Comparison of ENCODE assay signal across 12 mouse cellular contexts in genomic region chr13:37642410-37643093, GRCm38 (mm10).
DNase-seq lines count a peak whose midpoint lies in the region; ATAC-seq and TF ChIP-seq lines count a peak whose summit lies in the region.
"Had no signal": no experiment of that assay in that cellular context is flagged by ENCODE, and none has a peak within 500 bp of the region (broad histone marks: within the 10 kb centered on the region; RNA-seq: fewer than 3 reads in every experiment).

No protein-coding gene starts in this region.

- H3K9ac ChIP-seq in liver, embryonic 15.5 days, result no peak overlapping the region
- H3K9ac ChIP-seq: embryonic facial prominence, embryonic 15.5 days; liver, embryonic 14.5 days had no signal

- peak overlapping the region; percentile 45 for H3K27ac ChIP-seq in bone marrow, adult 2 months (ENCODE audit: control insufficient read depth, insufficient read depth, low read depth, low read length, poor library complexity)
- H3K27ac ChIP-seq in liver, embryonic 15.5 days (replicated peaks), result peak overlapping the region; percentile 65
- H3K27ac ChIP-seq: embryonic facial prominence, embryonic 15.5 days; liver, embryonic 14.5 days had no signal

- TF ChIP-seq POLR2A in bone marrow, adult 2 months (IDR thresholded peaks at IDR 0.05; ENCODE audit: borderline replicate concordance, control insufficient read depth, low read depth, low read length), result no peak

- H3K36me3 ChIP-seq in liver, embryonic 15.5 days (replicated peaks), result no peaks in the 10 kb centered on the region
- H3K36me3 ChIP-seq: embryonic facial prominence, embryonic 15.5 days had no signal

- peaks cover 4% of the 10 kb centered on the region; the same call in 1 of the 2 replicates for H3K4me1 ChIP-seq in bone marrow, adult 2 months (ENCODE audit: control insufficient read depth, insufficient read depth, low read length)
- H3K4me1 ChIP-seq in liver, embryonic 15.5 days (replicated peaks), result no peaks in the 10 kb centered on the region

- no peak overlapping the region for H3K4me2 ChIP-seq in liver, embryonic 15.5 days
- H3K4me2 ChIP-seq: embryonic facial prominence, embryonic 15.5 days had no signal

- 8% methylated on average over 13 of the region's 13 CpGs for WGBS in bone marrow, adult 2 months
- WGBS in liver, embryonic 15.5 days (ENCODE audit: insufficient replicate concordance), result 27% methylated on average over 13 of the region's 13 CpGs

- no peaks in the 10 kb centered on the region for H3K9me3 ChIP-seq in liver, embryonic 15.5 days (replicated peaks)
- H3K9me3 ChIP-seq: embryonic facial prominence, embryonic 15.5 days had no signal

- peak; percentile 30 to 36 for DNase-seq in left cerebral cortex, postnatal 14 days (ENCODE audit: low spot score in 2 of 2)
- DNase-seq in left cerebral cortex, postnatal 4 days, result no peak
- DNase-seq in heart, postnatal 14 days, result no peak
- no peak for DNase-seq in urinary bladder, postnatal 36 days (ENCODE audit: low spot score in 2 of 2)
- no peak for DNase-seq in testis, postnatal 10 days (ENCODE audit: low spot score)
- DNase-seq: cerebellum, adult 11-12 months; gastrocnemius, postnatal 14 days had no signal

- H3K4me3 ChIP-seq in bone marrow, adult 2 months (replicated peaks; ENCODE audit: control insufficient read depth, low read depth, low read length), result no peak overlapping the region
- no peak overlapping the region for H3K4me3 ChIP-seq in liver, embryonic 15.5 days (replicated peaks)
- H3K4me3 ChIP-seq: embryonic facial prominence, embryonic 15.5 days had no signal

- no peak for ATAC-seq in liver, embryonic 15.5 days (ENCODE audit: insufficient read depth)
- ATAC-seq in neutrophil, adult 5-6 weeks (ENCODE audit: extremely low read depth, insufficient number of reproducible peaks, low FRiP score, poor library complexity, severe bottlenecking), result peak; percentile 88

- intact Hi-C loops in left cerebral cortex, postnatal 14 days (cut with DNase I), result no loop called here
- intact Hi-C loops in left cerebral cortex, postnatal 4 days (cut with DNase I), result no loop called here
- intact Hi-C loops in heart, postnatal 14 days (cut with DNase I), result no loop called here

- H3K27me3 ChIP-seq in liver, embryonic 15.5 days, result no peaks in the 10 kb centered on the region
- H3K27me3 ChIP-seq: embryonic facial prominence, embryonic 15.5 days had no signal

- no peak for TF ChIP-seq CTCF in bone marrow, adult 2 months (IDR thresholded peaks at IDR 0.05; ENCODE audit: control insufficient read depth, insufficient read depth, low read length)

Comparison
In these comparisons a context has a peak if more than half of its experiments do, and no peak if none do; other contexts are left out.
1. DNase-seq: peak in left cerebral cortex, postnatal 14 days (2 of 2); none in left cerebral cortex, postnatal 4 days (single experiment), heart, postnatal 14 days (0 of 2), urinary bladder, postnatal 36 days (0 of 2) and testis, postnatal 10 days (single experiment).